Mouse (Mus musculus): Measurements from ENCODE around the gene Ptpn12.

The Ptpn12 gene

DNA sequence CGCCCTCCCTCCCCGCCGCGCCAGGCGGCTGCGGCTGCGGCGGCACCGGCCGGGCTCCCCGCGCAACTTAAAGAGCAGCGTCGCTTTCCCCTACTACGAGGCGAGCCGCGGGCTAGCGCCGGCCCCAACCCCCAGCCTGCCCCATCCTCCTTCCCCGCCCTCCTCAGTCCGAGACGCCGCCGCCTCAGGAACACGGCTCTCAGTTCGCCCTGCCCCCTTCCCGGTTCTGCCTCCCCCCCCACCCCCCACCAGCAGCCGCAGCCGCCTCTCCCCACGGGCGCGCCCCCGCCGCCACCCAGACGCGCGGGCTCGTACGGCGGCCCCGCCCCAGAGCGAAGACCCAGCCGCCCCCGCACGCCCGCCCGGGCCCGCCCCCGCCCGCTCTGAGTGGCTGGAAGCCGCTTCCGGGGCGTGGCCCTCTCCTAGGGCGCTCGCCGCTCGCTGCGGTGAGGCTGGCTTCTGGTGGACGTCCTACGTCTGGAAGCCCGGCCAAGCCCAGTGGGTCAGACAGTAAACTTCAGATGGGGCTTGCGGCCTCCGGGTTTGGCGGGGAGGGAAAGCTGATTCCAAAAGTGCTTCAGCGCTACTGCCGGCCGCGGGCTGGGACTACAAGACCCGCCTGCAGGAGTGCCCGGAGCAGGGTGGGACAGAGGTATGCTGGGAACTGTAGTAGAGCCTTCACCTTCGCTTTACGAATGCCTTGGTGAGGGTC, at the start of gene Ptpn12:
Ptpn12 (minus strand) TSS at position 92 of the 712 bp plus-strand sequence.
- peak; percentile 95 to 97 for DNase-seq

- no peak for DNase-seq
Observed at GRCm38 (mm10) chr5:21091179-21091578, 35.5 kb upstream of the Ptpn12 start.

DNA sequence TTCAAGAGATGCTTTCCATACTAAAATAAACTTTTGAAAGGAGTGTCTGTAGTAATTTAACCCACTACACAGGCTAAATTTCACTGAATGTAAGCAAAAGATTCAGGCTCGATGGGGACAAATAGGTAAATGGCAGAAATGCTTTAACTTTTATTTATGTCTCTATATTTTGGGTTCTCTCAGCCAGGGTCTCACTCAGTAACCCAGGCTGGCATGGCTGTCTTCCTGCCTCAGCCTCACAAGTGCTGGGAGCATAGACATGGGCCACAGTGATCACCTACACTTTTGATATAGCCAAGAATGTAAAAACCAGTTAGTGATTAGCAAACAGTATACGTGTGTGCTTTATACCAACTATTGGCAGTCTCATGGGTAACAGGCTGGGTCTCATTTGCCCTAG, 1.5 kb upstream of the Ptpn12 start:
- no peak for DNase-seq

DNA sequence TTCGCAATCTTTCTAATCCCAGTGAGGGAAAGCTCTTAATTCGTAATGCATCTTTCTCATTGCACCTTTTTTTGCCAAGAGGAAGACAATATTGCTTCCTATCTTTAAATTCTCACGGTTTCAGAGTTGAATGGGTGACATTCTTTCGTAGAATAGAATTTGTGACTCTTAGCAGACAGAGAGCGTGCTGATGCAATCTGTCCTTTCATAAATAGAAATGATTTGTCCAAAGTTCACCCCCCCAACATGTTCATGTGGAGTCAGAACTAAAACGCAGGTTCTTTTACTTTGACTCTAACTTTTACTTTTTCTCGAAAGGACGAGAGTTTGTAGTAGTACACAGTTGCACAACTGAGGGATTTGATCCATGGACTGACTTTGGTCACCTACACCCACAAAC, 884 bp upstream of the Ptpn12 start:
- DNase-seq = no peak

GRCm38 (mm10) chr5:21055071-21055819, 466 bp downstream of the Ptpn12 start:
- DNase-seq = peak; percentile 65 to 68

GRCm38 (mm10) chr5:21054472-21055070, 1.1 kb downstream of the Ptpn12 start:
- DNase-seq = peak; percentile 60

GRCm38 (mm10) chr5:21053571-21054307, 2.0 kb downstream of the Ptpn12 start:
- DNase-seq = peak in 1 of 2 experiments; percentile 20

- DNase-seq = no peak
Observed at GRCm38 (mm10) chr5:21052521-21052920, 3.2 kb downstream of the Ptpn12 start.

DNA sequence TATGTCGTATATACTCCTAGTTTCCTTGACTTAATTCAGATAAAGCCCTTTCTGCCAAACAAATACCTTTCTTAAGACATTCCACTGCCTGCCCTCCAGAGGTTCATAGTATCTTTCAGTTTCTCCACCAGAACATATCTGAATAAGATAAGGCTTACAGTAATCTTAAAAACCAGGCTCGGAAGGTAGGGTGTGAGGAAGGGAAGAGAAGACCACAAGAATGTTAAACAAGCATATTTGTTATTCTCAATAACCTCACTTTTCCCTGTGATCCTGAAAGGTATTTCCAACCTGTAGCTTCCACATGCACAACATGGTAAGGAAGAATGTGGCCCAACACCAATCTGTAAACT, 5.0 kb downstream of the Ptpn12 start:
- DNase-seq = no peak

DNA sequence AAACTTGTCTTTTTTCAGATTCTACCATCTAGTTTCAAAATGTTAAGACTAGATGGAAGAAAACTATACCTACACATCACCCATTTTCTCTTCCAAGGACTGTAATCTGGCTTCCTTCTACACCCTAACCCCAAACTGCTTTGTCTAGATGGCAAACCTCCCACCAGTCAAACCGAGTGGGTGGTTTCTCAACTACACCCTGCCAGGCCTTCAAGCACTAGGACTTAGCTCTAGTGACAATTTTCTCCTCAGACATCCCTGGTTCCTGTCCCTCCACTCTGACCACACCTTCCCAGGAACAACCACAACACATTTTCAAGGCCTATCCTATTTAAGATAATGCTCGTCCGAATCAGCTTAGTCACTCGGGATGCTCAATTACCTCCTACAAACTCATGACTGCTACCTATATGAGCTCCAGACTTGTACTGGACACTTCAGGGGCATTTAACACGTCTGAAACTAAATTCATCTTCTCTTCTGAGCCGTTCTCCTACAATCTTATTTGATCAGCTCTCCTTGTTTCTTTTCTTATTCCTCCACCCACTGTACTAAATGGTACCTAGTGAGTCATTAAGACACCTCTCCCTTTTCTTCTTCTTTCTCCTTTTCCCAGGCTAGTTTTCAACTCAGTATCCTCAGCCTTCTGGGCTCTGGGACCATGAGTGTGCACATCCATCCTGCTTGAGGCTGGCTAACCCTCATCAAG, 5.5 kb downstream of the Ptpn12 start:
- no peak for DNase-seq

DNA sequence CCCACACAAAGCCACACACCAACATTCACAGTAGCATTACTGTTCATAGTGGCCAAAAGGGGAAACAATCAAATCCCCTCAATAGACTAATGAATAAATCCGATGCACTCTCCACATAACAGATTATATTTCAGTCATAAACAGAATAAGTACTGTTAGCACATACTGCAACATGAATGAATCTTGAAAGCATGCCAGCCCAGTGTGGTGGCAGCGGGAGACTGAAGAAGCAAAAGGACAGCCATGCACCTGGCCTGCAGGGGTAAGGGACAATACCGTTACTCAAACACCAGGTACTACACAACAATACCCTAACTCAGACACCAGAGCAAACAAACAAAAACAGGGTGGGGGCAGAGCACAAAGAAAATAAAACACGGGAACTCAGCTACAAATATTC, 6.7 kb downstream of the Ptpn12 start:
- DNase-seq = peak; percentile 30 to 36

DNA sequence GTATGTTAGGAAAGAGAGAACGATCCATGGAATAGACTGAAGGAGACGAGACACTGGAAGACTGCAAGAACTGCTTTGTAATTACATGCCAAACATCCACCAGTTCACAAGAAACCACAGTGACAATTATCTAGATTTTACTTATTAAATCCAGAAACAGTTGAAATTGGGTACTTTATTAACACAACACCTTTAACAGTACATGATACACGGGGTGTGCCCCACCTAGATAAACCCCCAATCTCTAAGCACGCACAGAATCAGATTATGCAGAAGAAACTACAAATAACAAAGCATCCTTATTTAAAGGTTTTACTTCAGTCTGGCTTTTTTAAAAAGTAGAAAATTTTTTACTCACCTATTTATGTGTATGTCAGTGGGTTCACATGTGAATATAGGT, 8.6 kb downstream of the Ptpn12 start:
- DNase-seq = no peak

DNA sequence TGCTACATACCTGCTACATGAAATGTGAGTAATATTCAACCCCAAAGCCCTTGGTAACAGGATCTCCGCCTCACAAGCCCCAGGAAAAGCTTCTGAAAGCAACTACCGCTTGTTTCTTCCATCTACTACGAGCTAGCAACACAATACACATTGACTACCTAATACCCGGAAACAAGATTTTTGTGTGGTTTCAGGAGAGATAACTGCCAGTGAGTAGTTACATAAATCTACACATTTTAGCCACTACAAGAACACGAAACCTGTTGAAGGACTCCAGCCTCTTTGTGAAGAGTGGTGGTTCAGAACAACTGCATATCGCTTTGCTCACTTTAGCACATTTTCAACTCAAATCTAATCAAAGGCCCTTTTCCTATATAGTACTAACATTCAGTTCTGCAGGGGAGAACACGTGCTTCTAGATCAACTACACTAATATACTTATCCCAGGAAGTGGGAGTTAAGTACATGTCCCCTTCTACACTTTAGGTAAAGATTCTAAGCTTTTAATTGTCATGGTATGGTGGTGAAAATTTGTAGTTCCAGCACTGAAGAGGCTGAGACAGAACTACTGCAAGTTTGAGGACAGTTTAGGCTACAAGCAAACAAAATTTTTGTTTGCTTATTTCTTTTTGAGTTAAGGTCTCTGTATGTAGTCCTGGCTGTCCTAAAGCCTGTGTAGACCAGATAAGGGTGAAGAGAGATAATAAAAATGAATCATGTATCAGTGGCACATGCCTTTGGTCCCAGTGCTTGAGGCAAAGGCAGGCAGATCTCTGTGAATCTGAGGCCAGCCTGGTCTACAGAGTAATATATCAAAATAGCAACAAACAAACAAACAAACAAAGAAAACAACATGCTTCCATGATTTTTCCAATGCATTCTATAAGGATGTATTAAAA, 9.3 kb downstream of the Ptpn12 start:
- DNase-seq = no peak

- no peak for DNase-seq
Observed at GRCm38 (mm10) chr5:21045462-21045861, 10.2 kb downstream of the Ptpn12 start.

DNA sequence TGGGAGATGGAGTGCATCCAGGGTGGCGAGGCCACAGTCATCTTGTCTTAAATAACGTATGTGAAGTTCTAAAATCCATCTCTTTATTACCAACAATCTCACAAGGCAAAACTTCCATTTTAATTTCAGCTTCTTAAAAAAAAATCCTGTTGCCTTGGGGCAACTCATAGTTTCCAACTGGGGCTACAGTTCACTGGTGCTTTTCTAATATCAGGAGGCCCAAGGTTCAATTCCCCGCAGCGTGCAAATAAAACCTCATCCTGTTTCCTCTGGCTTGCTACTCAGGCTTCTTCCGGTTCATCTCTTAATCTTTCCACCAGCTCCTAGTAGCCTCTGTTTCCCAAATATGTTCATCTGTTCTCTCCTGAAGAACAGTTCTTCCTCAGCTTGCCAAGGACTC, 17.6 kb downstream of the Ptpn12 start:
- no peak for DNase-seq

DNA sequence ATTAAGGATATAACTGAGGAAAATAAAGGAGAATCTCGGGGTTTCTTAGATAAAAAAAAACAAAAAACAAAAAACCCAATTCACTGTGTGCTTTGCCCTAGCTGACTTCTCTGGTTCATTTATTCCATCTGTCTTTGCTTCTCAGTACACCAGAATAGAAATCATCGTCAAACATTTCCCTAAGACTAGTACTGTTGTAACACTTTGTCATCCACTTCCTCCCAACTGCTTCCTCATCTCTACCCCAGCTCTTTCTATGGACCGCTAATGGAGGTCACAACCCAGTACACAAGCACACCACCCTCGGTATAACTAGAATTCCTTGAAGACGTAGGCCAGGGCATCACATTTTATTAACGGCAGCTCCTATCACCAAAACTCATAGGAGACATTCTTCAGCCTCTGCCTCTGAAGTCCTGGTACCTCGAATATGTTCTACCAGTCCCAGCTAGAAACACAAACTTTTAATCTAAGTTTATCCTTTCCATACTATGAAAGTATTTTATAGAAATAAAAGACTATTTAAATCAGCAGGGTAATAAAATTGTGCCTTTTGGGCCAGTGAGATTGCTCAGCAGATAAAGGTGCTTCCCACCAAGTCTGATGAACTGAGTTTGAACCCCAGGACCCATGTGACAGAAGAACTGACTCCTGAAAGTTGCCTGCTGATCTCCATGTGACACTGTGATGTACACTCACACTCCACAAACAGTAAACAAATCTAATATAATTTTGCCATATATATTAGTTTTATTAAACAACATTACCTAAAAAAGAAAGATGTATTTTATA, 19.8 kb downstream of the Ptpn12 start:
- DNase-seq = no peak

- no peak for DNase-seq
Observed at GRCm38 (mm10) chr5:21034388-21034966, 21.2 kb downstream of the Ptpn12 start.

- DNase-seq = peak in 1 of 2 experiments; percentile 31
Observed at GRCm38 (mm10) chr5:21033382-21034056, 22.2 kb downstream of the Ptpn12 start.

- DNase-seq = no peak
Observed at GRCm38 (mm10) chr5:21032626-21033025, 23.1 kb downstream of the Ptpn12 start.

DNA sequence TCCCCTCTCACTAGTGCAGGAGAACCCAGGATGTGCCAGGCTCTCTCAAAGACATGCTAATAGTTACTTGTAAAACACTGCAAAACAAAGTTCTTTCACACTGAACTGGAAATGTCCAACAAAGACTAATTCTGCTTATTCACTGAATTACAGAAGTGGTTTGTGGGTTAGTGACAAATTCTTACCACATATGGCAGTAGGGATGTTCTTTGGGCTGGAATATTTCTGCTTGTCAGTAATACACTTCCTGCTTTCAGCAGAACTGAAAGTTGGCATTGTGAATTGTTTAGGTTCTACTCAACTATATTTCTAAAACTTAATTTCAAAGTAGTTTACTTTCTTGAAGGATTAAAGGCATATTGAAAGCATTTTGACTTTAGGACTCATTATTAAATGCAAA, 25.5 kb downstream of the Ptpn12 start:
- no peak for DNase-seq
